Mouse (Mus musculus) lung, embryonic 15.5 days (tissue): ENCODE data around the gene Snx30. TPM values are rescaled to one million over a fixed set of nuclear protein-coding genes. Genes with fewer than 3 reads are reported as not detected.
A peak's percentile ranks its signal among the peaks of the same experiment; 100 is the strongest.

Experiments
- ATAC-seq: fragments of 200-750 bp; cut with Nextera tagmentation; 2 replicates; pipeline ENCODE4 v1.8.0; 2017; ENCODE audit warnings: moderate number of reproducible peaks, borderline replicate concordance; ENCODE audit not compliant: low FRiP score, low TSS enrichment; ENCODE audit errors: extremely low read depth
- H3K27ac ChIP-seq: fragments of 300-500 bp; sonication (generic); 2 replicates; pipeline ENCODE4 v1.5.1; 2015; ENCODE audit warnings: moderate library complexity, mild to moderate bottlenecking, inconsistent platforms
- H3K27me3 ChIP-seq: fragments of 300-500 bp; sonication (generic); 2 replicates; pipeline ENCODE4 v1.6.1; 2015; ENCODE audit warnings: inconsistent platforms
- H3K36me3 ChIP-seq: fragments of 300-500 bp; sonication (generic); 2 replicates; pipeline ENCODE4 v1.6.1; 2015; ENCODE audit warnings: inconsistent platforms
- H3K4me1 ChIP-seq: fragments of 300-500 bp; sonication (generic); 2 replicates; pipeline ENCODE4 v1.6.1; 2015; ENCODE audit warnings: inconsistent platforms
- H3K4me2 ChIP-seq: fragments of 300-500 bp; sonication (generic); 2 replicates; pipeline ENCODE4 v1.6.1; 2015; ENCODE audit warnings: inconsistent platforms, mild to moderate bottlenecking, moderate library complexity
- H3K4me3 ChIP-seq: fragments of 300-500 bp; sonication (generic); 2 replicates; pipeline ENCODE4 v1.5.1; 2015; ENCODE audit warnings: mild to moderate bottlenecking, inconsistent platforms
- H3K9ac ChIP-seq: fragments of 300-500 bp; sonication (generic); 2 replicates; pipeline ENCODE4 v1.6.1; 2015; ENCODE audit warnings: inconsistent platforms
- H3K9me3 ChIP-seq: fragments of 300-500 bp; sonication (generic); 2 replicates; pipeline ENCODE4 v1.6.1; 2016; ENCODE audit warnings: inconsistent platforms
- WGBS: fragments of 180-500 bp; shearing (Covaris S2); methylation state at CpG from one replicate; pipeline ENCODE4 v1.1.7; 2015; 5-methylcytosine and 5-hydroxymethylcytosine counted together
- polyA plus RNA-seq: library from polyadenylated mRNA; unstranded; fragments of >200 nt; fragmentation: Nextera tagmentation; extraction: Ambion mirVana; gene quantifications from 2 replicates; pipeline ENCODE4 v1.2.1, GENCODE M21; 2015

Snx30 gene
- 9.2 and 10.0 TPM in 2 replicates for polyA plus RNA-seq

- ATAC-seq, result peak; percentile 95
- H3K27me3 ChIP-seq, result no peaks in the 10 kb centered on the region
Measured at GRCm38 (mm10) chr4:59805181-59805967, at the start of gene Snx30. Gene Snx30, plus strand, starts transcription at chr4:59805840.

GRCm38 (mm10) chr4:59756332-59757082, 49.1 kb upstream of the Snx30 start:
- H3K27me3 ChIP-seq, result no peaks in the 10 kb centered on the region
- no peak overlapping the region for H3K4me2 ChIP-seq
- H3K9ac ChIP-seq, result no peak overlapping the region
- no peaks in the 10 kb centered on the region for H3K36me3 ChIP-seq
- no peaks in the 10 kb centered on the region for H3K9me3 ChIP-seq
- H3K4me1 ChIP-seq, result peaks cover 34% of the 10 kb centered on the region
- peak; percentile 79; the same call in 1 of the 2 replicates for ATAC-seq
- H3K27ac ChIP-seq, result peak overlapping the region; percentile 35; the same call in 1 of the 2 replicates
- WGBS, result 49% methylated on average over 9 of the region's 9 CpGs
- no peak overlapping the region for H3K4me3 ChIP-seq

More at GRCm38 (mm10) chr4:59805181-59805967, at the start of gene Snx30:
- peak within 1 kb of the TSS; percentile 62 for H3K27ac ChIP-seq
- no peaks in the 10 kb centered on the region for H3K36me3 ChIP-seq
- H3K4me3 ChIP-seq, result peak within 1 kb of the TSS; percentile 78
- 4% methylated on average over 34 of the region's 45 CpGs for WGBS
- peak within 1 kb of the TSS; percentile 79 for H3K9ac ChIP-seq
- peak within 1 kb of the TSS; percentile 94 for H3K4me2 ChIP-seq
- H3K4me1 ChIP-seq, result peaks cover 9% of the 10 kb centered on the region; the same call in 1 of the 2 replicates
- no peaks in the 10 kb centered on the region for H3K9me3 ChIP-seq

GRCm38 (mm10) chr4:59757452-59758435, 47.9 kb upstream of the Snx30 start:
- WGBS, result 66% methylated on average over 12 of the region's 12 CpGs
- Histone ChIP-seq H3K4me3 (no peak overlapping the region), H3K9ac (no peak overlapping the region), H3K36me3 (no peaks in the 10 kb centered on the region), H3K4me1 (peaks cover 37% of the 10 kb centered on the region), H3K27ac (0 out of 2 replicates have a peak overlapping the region, but pooled peaks have one; percentile 31), H3K9me3 (no peaks in the 10 kb centered on the region), H3K27me3 (no peaks in the 10 kb centered on the region), H3K4me2 (no peak overlapping the region)
- ATAC-seq, result no peak

- H3K27ac ChIP-seq, result no peak overlapping the region
Measured at GRCm38 (mm10) chr4:59760016-59760415, 45.6 kb upstream of the Snx30 start.

GRCm38 (mm10) chr4:59760636-59761364, 44.8 kb upstream of the Snx30 start:
- Histone ChIP-seq H3K36me3 (no peaks in the 10 kb centered on the region), H3K4me2 (no peak overlapping the region)

More at GRCm38 (mm10) chr4:59760016-59760415, 45.6 kb upstream of the Snx30 start:
- ATAC-seq, result no peak
- 72% methylated on average over 4 of the region's 4 CpGs for WGBS
- Histone ChIP-seq H3K4me2 (no peak overlapping the region), H3K4me3 (no peak overlapping the region), H3K9me3 (no peaks in the 10 kb centered on the region), H3K4me1 (peaks cover 34% of the 10 kb centered on the region), H3K36me3 (no peaks in the 10 kb centered on the region), H3K27me3 (no peaks in the 10 kb centered on the region), H3K9ac (no peak overlapping the region)

GRCm38 (mm10) chr4:59761365-59761729, 44.3 kb upstream of the Snx30 start:
- Histone ChIP-seq H3K4me1 (peaks cover 45% of the 10 kb centered on the region), H3K9ac (no peak overlapping the region), H3K9me3 (no peaks in the 10 kb centered on the region), H3K4me2 (no peak overlapping the region), H3K27me3 (no peaks in the 10 kb centered on the region), H3K36me3 (no peaks in the 10 kb centered on the region), H3K4me3 (no peak overlapping the region), H3K27ac (no peak overlapping the region)
- WGBS, result 55% methylated on average over 4 of the region's 4 CpGs
- ATAC-seq, result no peak

More at GRCm38 (mm10) chr4:59760636-59761364, 44.8 kb upstream of the Snx30 start:
- Histone ChIP-seq H3K4me1 (peaks cover 40% of the 10 kb centered on the region), H3K27me3 (no peaks in the 10 kb centered on the region), H3K9ac (0 out of 2 replicates have a peak overlapping the region, but pooled peaks have one; percentile 5), H3K9me3 (no peaks in the 10 kb centered on the region), H3K27ac (peak overlapping the region; percentile 54), H3K4me3 (no peak overlapping the region)
- WGBS, result 31% methylated on average over 10 of the region's 10 CpGs
- ATAC-seq, result no peak

GRCm38 (mm10) chr4:59764950-59765349, 40.7 kb upstream of the Snx30 start:
- no peak overlapping the region; the same call in 1 of the 2 replicates for H3K4me3 ChIP-seq
- H3K27me3 ChIP-seq, result no peaks in the 10 kb centered on the region
- peaks cover under 1% of the 10 kb centered on the region; the same call in 1 of the 2 replicates for H3K36me3 ChIP-seq
- H3K9ac ChIP-seq, result no peak overlapping the region
- peak overlapping the region; percentile 46 for H3K4me2 ChIP-seq
- H3K9me3 ChIP-seq, result no peaks in the 10 kb centered on the region
- peaks cover 34% of the 10 kb centered on the region for H3K4me1 ChIP-seq
- 38% methylated on average over 7 of the region's 7 CpGs for WGBS
- H3K27ac ChIP-seq, result peak overlapping the region; percentile 94
- peak; percentile 15; the same call in 1 of the 2 replicates for ATAC-seq

GRCm38 (mm10) chr4:59765385-59766005, 40.1 kb upstream of the Snx30 start:
- Histone ChIP-seq H3K9ac (no peak overlapping the region), H3K4me1 (peaks cover 29% of the 10 kb centered on the region), H3K9me3 (no peaks in the 10 kb centered on the region), H3K4me3 (no peak overlapping the region; the same call in 1 of the 2 replicates), H3K36me3 (peaks cover 6% of the 10 kb centered on the region), H3K4me2 (peak overlapping the region; percentile 46), H3K27ac (peak overlapping the region; percentile 94), H3K27me3 (no peaks in the 10 kb centered on the region)
- ATAC-seq, result peak; percentile 82; the same call in 1 of the 2 replicates
- 22% methylated on average over 7 of the region's 7 CpGs for WGBS

GRCm38 (mm10) chr4:59767717-59768116, 37.9 kb upstream of the Snx30 start:
- Histone ChIP-seq H3K9ac (no peak overlapping the region), H3K9me3 (no peaks in the 10 kb centered on the region), H3K27me3 (no peaks in the 10 kb centered on the region), H3K4me3 (no peak overlapping the region), H3K4me2 (no peak overlapping the region), H3K27ac (no peak overlapping the region), H3K4me1 (peaks cover 20% of the 10 kb centered on the region), H3K36me3 (peaks cover 22% of the 10 kb centered on the region)
- 58% methylated on average over 2 of the region's 2 CpGs for WGBS
- no peak for ATAC-seq

- Histone ChIP-seq H3K4me1 (peaks cover 4% of the 10 kb centered on the region), H3K4me2 (no peak overlapping the region), H3K27ac (peak overlapping the region; percentile 18; the same call in 1 of the 2 replicates), H3K9me3 (no peaks in the 10 kb centered on the region), H3K36me3 (peaks cover 45% of the 10 kb centered on the region), H3K27me3 (no peaks in the 10 kb centered on the region), H3K9ac (no peak overlapping the region), H3K4me3 (no peak overlapping the region)
- no peak for ATAC-seq
- 58% methylated on average over 17 of the region's 17 CpGs for WGBS
Measured at GRCm38 (mm10) chr4:59772171-59772879, 33.3 kb upstream of the Snx30 start.
